Comparison of ENCODE assay signal across 8 mouse cellular contexts in the genomic region with DNA sequence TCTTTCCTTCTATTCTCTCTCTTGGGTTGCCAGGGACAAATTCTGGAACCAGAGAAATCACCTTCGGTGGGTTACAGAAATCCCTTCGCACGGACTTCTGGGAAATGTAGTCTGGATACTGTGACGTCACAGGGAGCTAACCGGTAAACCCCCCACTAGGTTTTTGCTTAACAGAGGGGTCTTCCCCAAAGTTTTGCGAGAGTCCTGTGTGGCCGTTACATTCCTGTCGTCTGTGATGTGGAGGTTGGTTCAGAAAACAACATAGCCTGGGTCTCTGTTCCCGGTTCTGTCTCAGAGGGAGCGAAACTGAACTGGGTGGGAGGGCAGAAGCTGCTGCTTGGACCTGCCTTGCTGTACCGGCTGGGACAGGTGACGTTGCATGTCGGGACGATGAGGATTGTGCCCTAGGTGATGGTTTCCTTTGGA. TPM values are rescaled to one million over a fixed set of nuclear protein-coding genes. Genes with fewer than 3 reads are reported as not detected.
DNase-seq lines count a peak whose midpoint lies in the region; ATAC-seq lines count a peak whose summit lies in the region.

A gene (plus strand): TSS at position 196 of the 426 bp plus-strand sequence.

- H3K9me3 ChIP-seq in intestine, embryonic 16.5 days (ENCODE audit: control insufficient read depth, low read length): no peaks in the 10 kb centered on the region

- peak; percentile 31 to 40 for DNase-seq in adrenal gland, adult 18-20 months (ENCODE audit: low spot score in 2 of 2)
- DNase-seq in cerebellum, postnatal 36 days: peak; percentile 52 to 69
- DNase-seq in gastrocnemius, postnatal 14 days: peak; percentile 16
- peak; percentile 39 to 68 for DNase-seq in left cerebral cortex, postnatal 10 days (ENCODE audit: extremely low spot score in 1 of 2, low spot score in 2 of 2)
- DNase-seq in retina, postnatal 1 day: peak; percentile 81
- peak; percentile 47 to 64 for DNase-seq in urinary bladder, postnatal 36 days (ENCODE audit: low spot score in 2 of 2)

- H3K36me3 ChIP-seq in intestine, embryonic 16.5 days (ENCODE audit: control insufficient read depth, insufficient read depth, low read length): no peaks in the 10 kb centered on the region
- H3K36me3 ChIP-seq in macrophage (ENCODE audit: inconsistent target): peaks cover 6% of the 10 kb centered on the region

- intact Hi-C loops in gastrocnemius, postnatal 14 days (cut with DNase I; ENCODE audit: low total_unique reads): no loop called here
- intact Hi-C loops in left cerebral cortex, postnatal 10 days (cut with DNase I): no loop called here

- 3% methylated on average over 14 of the region's 14 CpGs for WGBS in intestine, embryonic 16.5 days
- WGBS in macrophage (ENCODE audit: missing documents): 6% methylated on average over 14 of the region's 14 CpGs

- peak within 1 kb of the TSS; percentile 72 for H3K4me2 ChIP-seq in intestine, embryonic 16.5 days (ENCODE audit: low read depth, low read length)

- H3K27ac ChIP-seq in intestine, embryonic 16.5 days (ENCODE audit: low read length): no peak within 1 kb of the TSS
- H3K27ac ChIP-seq in macrophage: no peak within 1 kb of the TSS

- H3K4me1 ChIP-seq in intestine, embryonic 16.5 days (ENCODE audit: control insufficient read depth, insufficient read depth, low read length): no peaks in the 10 kb centered on the region

- H3K9ac ChIP-seq in intestine, embryonic 16.5 days (ENCODE audit: low read depth, low read length): peak within 1 kb of the TSS; percentile 76

- H3K79me2 ChIP-seq in macrophage (ENCODE audit: inconsistent target): no peaks in the 10 kb centered on the region

- H3K27me3 ChIP-seq in intestine, embryonic 16.5 days (replicated peaks; ENCODE audit: control insufficient read depth, insufficient read depth, low read length): no peaks in the 10 kb centered on the region

- peak; percentile 86 for ATAC-seq in intestine, embryonic 16.5 days

- peak within 1 kb of the TSS; percentile 63 for H3K4me3 ChIP-seq in intestine, embryonic 16.5 days (ENCODE audit: low read length)
- H3K4me3 ChIP-seq in macrophage (ENCODE audit: inconsistent target): peak within 1 kb of the TSS; percentile 42

RNA-seq across cellular contexts. Expression of the gene that starts here (rescaled TPM):
- total RNA-seq in adrenal gland, adult 18-20 months (2021): 1 to 10 TPM; 2.0 to 2.8 TPM
- total RNA-seq in gastrocnemius, postnatal 14 days (2021): under 1 TPM in 1 of 2 experiments, not detected in 1; 0.43 TPM
- 1.5 and 1.7 TPM in 2 replicates for polyA plus RNA-seq in intestine, embryonic 16.5 days (2015; fragmentation: Nextera tagmentation; extraction: Ambion mirVana)
- 1 to 10 TPM; 7.4 to 7.8 TPM for total RNA-seq in left cerebral cortex, postnatal 10 days (2021)
- total RNA-seq in macrophage (2018; cell fraction: chromatin; rRNA removed): 1 to 10 TPM in 10 of 26 experiments, not detected in 16; 2.2 to 7.4 (median 3.2) TPM
- total RNA-seq in macrophage (2018; cell fraction: cytosol; rRNA removed): 1 to 10 TPM in 1 of 26 experiments, under 1 TPM in 4, not detected in 21; 0.14 to 1.1 (median 0.43) TPM
- total RNA-seq in macrophage (2018; cell fraction: nucleus; rRNA removed): 1 to 10 TPM in 9 of 26 experiments, not detected in 17; 1.8 to 6.0 (median 2.8) TPM
- polyA plus RNA-seq in macrophage (2018): 0.42 to 0.68 TPM in 2 of 3 replicates, not detected in the other

Comparison
In these comparisons a context has a peak if more than half of its experiments do, and no peak if none do; other contexts are left out.
1. Peak in DNase-seq in gastrocnemius, postnatal 14 days; RNA of the gene not detected or under 1 TPM.
2. DNase-seq: peak in every context shown above with its lines; median percentile 81 in retina, postnatal 1 day; 60 in cerebellum, postnatal 36 days; 56 in urinary bladder, postnatal 36 days; 54 in left cerebral cortex, postnatal 10 days; 36 in adrenal gland, adult 18-20 months; 16 in gastrocnemius, postnatal 14 days.